In genomic region chr6:149005009-149005408, GRCm38 (mm10) we compare ENCODE assay signal across 17 mouse cellular contexts.
"Had no signal": no experiment of that assay in that cellular context is flagged by ENCODE, and none has a peak within 500 bp of the region (broad histone marks: within the 10 kb centered on the region; RNA-seq: fewer than 3 reads in every experiment).

No protein-coding gene starts in this region.

- DNase-seq: gastrocnemius, postnatal 14 days; gastrocnemius, postnatal 36 days; heart, adult 11 months; heart, adult 2 months; heart, postnatal 14 days; heart, postnatal 36 days; kidney, adult 11 months; kidney, adult 2 months; kidney, adult 9 months; kidney, postnatal 14 days; kidney, postnatal 36 days; layer of hippocampus, adult 9-11 months; layer of hippocampus, postnatal 36 days; liver; liver, embryonic 13.5 days had no signal

- ATAC-seq: hindbrain, postnatal 0 days; intestine, embryonic 16.5 days had no signal
